Mouse (Mus musculus) liver, adult 2 months (tissue): ENCODE data around the gene Ralgapa2.

ENCODE experiments used
- CTCF ChIP-seq: fragments of 200-500 bp; IDR thresholded peaks from 2 replicates; pipeline ENCODE4 v1.5.1; 2011; ENCODE audit warnings: low read depth, low read length, control low read depth
- POLR2A ChIP-seq: fragments of 200-500 bp; IDR thresholded peaks from 2 replicates; pipeline ENCODE4 v1.6.1; 2011; ENCODE audit warnings: low read length, control low read depth; ENCODE audit not compliant: insufficient read depth; ENCODE audit errors: extremely low read depth

DNA sequence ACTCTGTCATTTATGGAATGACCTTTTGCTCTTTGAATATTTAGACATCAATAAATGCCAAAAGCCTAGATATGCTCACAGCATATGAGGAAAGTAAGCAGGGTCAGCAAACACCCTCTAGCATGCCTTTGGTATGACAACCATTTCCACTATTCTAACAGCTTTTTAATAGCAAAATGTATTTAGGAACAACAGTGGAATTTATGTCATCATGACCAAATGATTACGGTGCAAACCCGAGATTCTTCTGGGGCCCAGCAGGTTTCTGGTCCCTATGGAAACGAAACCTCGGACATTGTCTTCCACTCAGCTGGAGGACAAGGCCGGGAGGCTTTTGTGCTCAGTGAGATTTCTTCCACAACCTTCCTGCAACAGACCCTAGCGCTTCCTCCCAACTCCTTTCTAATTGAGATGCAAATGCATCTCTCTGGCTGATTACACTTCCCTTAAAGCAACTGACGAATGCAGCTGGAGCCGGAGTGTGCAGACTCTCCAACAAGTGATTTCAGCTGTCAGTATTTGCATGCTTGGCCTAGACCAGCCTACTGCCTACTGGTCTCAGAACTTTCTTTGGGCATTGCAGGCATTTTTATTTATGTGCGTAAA lies 209.9 kb downstream of the Ralgapa2 start:
- TF ChIP-seq CTCF (no peak), POLR2A (no peak)
